Mouse (Mus musculus): ENCODE results near the gene Mpp5. TPM values are rescaled to one million over a fixed set of nuclear protein-coding genes. Genes with fewer than 3 reads are reported as not detected.

Mpp5 gene
- total RNA-seq, 2 experiments from 2014 or later = 14.6 to 15.4 TPM

GRCm38 (mm10) chr12:78839906-78840305, 91.2 kb downstream of the Mpp5 start:
- no peak for DNase-seq (ENCODE audit: low spot score in 2 of 2)

- no peak for DNase-seq (ENCODE audit: low spot score in 2 of 2)
Measured at GRCm38 (mm10) chr12:78842429-78842828, 93.7 kb downstream of the Mpp5 start.

GRCm38 (mm10) chr12:78848246-78848645, 99.5 kb downstream of the Mpp5 start:
- DNase-seq (ENCODE audit: low spot score in 2 of 2) = no peak

GRCm38 (mm10) chr12:78860921-78861495, 112.3 kb downstream of the Mpp5 start:
- DNase-seq (ENCODE audit: low spot score in 2 of 2) = no peak

- DNase-seq (ENCODE audit: low spot score in 2 of 2) = peak; percentile 98
Measured at GRCm38 (mm10) chr12:78861496-78862253, 113.0 kb downstream of the Mpp5 start, which contains the start of the genes Atp6v1d and Eif2s1. Gene Atp6v1d (minus strand): TSS chr12:78861638. Gene Eif2s1 (plus strand): TSS chr12:78861819.

- DNase-seq (ENCODE audit: low spot score in 2 of 2) = no peak
Measured at GRCm38 (mm10) chr12:78862254-78862730, 113.6 kb downstream of the Mpp5 start.

- peak in 1 of 2 experiments; percentile 17 for DNase-seq (ENCODE audit: low spot score in 2 of 2)
Measured at GRCm38 (mm10) chr12:78865434-78865833, 116.7 kb downstream of the Mpp5 start.

- no peak for DNase-seq (ENCODE audit: low spot score in 2 of 2)
Measured at GRCm38 (mm10) chr12:78868115-78868514, 119.4 kb downstream of the Mpp5 start.

- DNase-seq (ENCODE audit: low spot score in 2 of 2) = no peak
Measured at GRCm38 (mm10) chr12:78874581-78874980, 125.9 kb downstream of the Mpp5 start.

- no peak for DNase-seq (ENCODE audit: low spot score in 2 of 2)
Measured at GRCm38 (mm10) chr12:78890062-78890461, 141.4 kb downstream of the Mpp5 start.

Other genes starting within 250 kb of the Mpp5 start
- 1 to 10 TPM; 2.3 to 2.4 TPM for gene Fam71d, start 57.4 kb upstream of the Mpp5 start, total RNA-seq (2021)
- gene Atp6v1d, start 112.7 kb downstream of the Mpp5 start, total RNA-seq (2021) = 100 to 1,000 TPM; 181 to 190 TPM
- gene Eif2s1, start 112.9 kb downstream of the Mpp5 start, total RNA-seq (2021) = 10 to 100 TPM; 49.4 to 60.6 TPM
- under 1 TPM; 0.30 to 0.56 TPM for gene Plek2, start 158.1 kb downstream of the Mpp5 start, total RNA-seq (2021)